Mouse (Mus musculus): ENCODE data around the gene Gadd45gip1. TPM values are rescaled to one million over a fixed set of nuclear protein-coding genes. Genes with fewer than 3 reads are reported as not detected.
A peak's percentile ranks its signal among the peaks of the same experiment; 100 is the strongest.

The Gadd45gip1 gene
- polyA plus RNA-seq, 1 experiment from 2014 or later: 36.3 TPM

DNA sequence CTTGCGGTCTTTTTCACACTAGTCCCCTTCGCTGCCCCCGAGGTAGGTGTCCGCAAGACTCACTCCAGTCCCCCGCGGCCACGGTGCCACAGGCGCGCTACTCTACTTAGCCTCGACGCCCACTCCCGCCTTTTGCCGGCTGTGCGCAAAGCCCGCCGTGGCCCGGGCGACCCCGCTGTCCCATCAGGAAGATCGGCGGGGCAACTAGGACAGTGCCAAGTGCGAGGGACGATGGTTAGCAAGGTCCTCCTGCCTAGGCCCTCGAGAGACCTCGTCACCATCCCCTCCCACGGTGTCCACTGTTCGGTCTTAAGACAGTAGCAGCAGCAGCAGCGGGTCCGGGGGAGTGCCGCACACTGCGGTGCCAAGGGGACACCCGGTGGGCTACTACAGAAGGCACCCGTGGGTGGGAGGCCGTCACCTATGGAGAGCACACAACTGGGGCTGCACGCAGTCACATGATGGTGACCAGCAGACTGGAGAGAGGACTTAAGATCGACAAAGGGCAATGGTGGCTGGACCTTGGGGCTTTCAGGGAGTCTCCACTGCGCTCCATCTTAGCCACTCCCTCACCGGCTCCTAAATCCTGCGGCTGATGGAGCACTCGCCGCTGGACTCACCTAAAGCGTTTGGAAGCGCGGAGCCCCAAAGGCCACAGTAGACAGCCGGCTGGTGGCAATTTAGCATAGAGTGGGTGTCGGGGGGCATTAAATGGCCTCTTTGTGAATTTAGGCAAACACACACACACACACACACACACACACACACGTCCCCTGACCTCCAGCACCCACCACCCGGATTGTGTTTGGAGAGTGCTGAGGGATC lies 46.4 kb upstream of the Gadd45gip1 start:
- H3K4me1 ChIP-seq (replicated peaks; ENCODE audit: control insufficient read depth, insufficient read depth, low read length): no peaks in the 10 kb centered on the region
- WGBS: 8% methylated on average over 48 of the region's 48 CpGs
- H3K27me3 ChIP-seq (replicated peaks; ENCODE audit: control insufficient read depth, insufficient read depth, low read length): peaks cover 74% of the 10 kb centered on the region
- peak overlapping the region; percentile 13; the same call in 1 of the 2 replicates for H3K4me2 ChIP-seq (replicated peaks; ENCODE audit: low read depth)
- H3K4me3 ChIP-seq (ENCODE audit: low read depth, low read length): peak overlapping the region; percentile 9; the same call in 1 of the 2 replicates
- TF ChIP-seq CTCF (IDR thresholded peaks at IDR 0.05; ENCODE audit: low read depth): no peak
- no peak overlapping the region for H3K27ac ChIP-seq (ENCODE audit: low read depth, low read length)
- no peak overlapping the region for H3K9ac ChIP-seq (ENCODE audit: low read depth, low read length)
- ATAC-seq: no peak
- H3K9me3 ChIP-seq (ENCODE audit: control insufficient read depth): no peaks in the 10 kb centered on the region
- no peaks in the 10 kb centered on the region for H3K36me3 ChIP-seq (ENCODE audit: control insufficient read depth, insufficient read depth)

DNA sequence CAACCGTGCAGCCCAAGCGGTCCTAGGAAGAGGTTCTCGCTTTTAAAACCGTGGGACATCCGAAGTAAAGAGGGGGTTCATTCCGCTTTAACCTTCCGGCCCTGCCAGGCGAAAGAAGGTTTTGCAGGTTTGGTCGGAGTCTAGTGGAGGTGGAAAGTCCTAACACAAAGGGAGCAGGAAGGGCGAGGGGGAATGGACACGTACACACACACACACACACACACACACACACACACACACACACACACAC lies 45.9 kb upstream of the Gadd45gip1 start:
- no peak overlapping the region for H3K4me2 ChIP-seq (replicated peaks; ENCODE audit: low read depth)
- no peak overlapping the region for H3K4me3 ChIP-seq (ENCODE audit: low read depth, low read length)
- H3K27ac ChIP-seq (ENCODE audit: low read depth, low read length): no peak overlapping the region
- H3K27me3 ChIP-seq (replicated peaks; ENCODE audit: control insufficient read depth, insufficient read depth, low read length): peaks cover 78% of the 10 kb centered on the region
- no peak for TF ChIP-seq CTCF (IDR thresholded peaks at IDR 0.05; ENCODE audit: low read depth)
- H3K4me1 ChIP-seq (replicated peaks; ENCODE audit: control insufficient read depth, insufficient read depth, low read length): no peaks in the 10 kb centered on the region
- no peak for ATAC-seq
- H3K9ac ChIP-seq (ENCODE audit: low read depth, low read length): no peak overlapping the region
- 20% methylated on average over 11 of the region's 11 CpGs for WGBS
- no peaks in the 10 kb centered on the region for H3K9me3 ChIP-seq (ENCODE audit: control insufficient read depth)
- no peaks in the 10 kb centered on the region for H3K36me3 ChIP-seq (ENCODE audit: control insufficient read depth, insufficient read depth)

DNA sequence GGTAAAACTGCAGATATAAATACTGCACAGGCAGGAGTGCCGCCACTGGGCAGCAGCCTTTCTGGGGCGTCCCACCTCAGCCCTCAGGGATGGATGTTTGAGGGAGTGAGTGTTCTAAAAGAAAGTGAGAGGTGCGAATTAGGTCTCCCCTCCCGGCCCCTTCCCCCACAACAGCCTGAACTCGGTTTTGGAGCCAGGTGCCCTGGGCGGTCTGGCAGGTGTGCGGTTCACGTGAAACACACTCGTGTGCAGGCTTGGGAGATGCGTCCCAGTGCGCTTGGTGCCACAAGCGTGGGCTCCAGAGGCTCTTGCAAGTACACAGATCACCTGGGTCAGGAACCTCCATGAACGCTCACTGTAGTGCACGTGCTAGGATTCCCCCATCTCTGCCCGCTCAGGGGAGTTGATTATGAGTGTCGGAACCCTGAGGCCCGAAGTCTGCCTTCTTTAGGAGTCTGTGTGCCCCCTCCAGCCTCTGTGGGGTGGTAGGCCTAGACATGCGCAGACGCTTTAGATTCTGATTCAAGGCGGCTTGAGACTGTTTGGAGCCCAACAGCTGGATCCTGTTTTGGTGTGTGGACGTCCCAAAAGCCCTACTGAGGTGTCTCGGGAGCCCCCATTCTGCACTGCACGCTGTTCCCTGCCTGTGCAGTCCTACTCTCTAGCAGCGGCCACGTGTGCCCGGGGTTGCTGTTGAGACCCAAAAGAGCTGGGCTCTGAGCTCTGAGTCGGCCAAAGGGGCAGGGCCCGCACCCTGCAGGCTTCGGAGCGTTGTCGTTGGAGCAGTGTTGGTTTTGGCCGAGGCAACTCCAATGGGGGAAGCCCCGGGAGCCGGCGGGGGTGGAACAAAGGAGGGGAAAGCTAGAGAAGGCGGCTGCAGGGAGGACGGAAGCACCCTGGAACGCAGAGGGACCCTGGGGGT lies 45.3 kb upstream of the Gadd45gip1 start:
- H3K9me3 ChIP-seq (ENCODE audit: control insufficient read depth): no peaks in the 10 kb centered on the region
- no peak for TF ChIP-seq CTCF (IDR thresholded peaks at IDR 0.05; ENCODE audit: low read depth)
- no peak overlapping the region for H3K27ac ChIP-seq (ENCODE audit: low read depth, low read length)
- no peak overlapping the region for H3K4me2 ChIP-seq (replicated peaks; ENCODE audit: low read depth)
- peaks cover 84% of the 10 kb centered on the region for H3K27me3 ChIP-seq (replicated peaks; ENCODE audit: control insufficient read depth, insufficient read depth, low read length)
- H3K9ac ChIP-seq (ENCODE audit: low read depth, low read length): no peak overlapping the region
- no peaks in the 10 kb centered on the region for H3K4me1 ChIP-seq (replicated peaks; ENCODE audit: control insufficient read depth, insufficient read depth, low read length)
- ATAC-seq: no peak
- no peak overlapping the region for H3K4me3 ChIP-seq (ENCODE audit: low read depth, low read length)
- WGBS: 14% methylated on average over 38 of the region's 38 CpGs
- no peaks in the 10 kb centered on the region for H3K36me3 ChIP-seq (ENCODE audit: control insufficient read depth, insufficient read depth)

DNA sequence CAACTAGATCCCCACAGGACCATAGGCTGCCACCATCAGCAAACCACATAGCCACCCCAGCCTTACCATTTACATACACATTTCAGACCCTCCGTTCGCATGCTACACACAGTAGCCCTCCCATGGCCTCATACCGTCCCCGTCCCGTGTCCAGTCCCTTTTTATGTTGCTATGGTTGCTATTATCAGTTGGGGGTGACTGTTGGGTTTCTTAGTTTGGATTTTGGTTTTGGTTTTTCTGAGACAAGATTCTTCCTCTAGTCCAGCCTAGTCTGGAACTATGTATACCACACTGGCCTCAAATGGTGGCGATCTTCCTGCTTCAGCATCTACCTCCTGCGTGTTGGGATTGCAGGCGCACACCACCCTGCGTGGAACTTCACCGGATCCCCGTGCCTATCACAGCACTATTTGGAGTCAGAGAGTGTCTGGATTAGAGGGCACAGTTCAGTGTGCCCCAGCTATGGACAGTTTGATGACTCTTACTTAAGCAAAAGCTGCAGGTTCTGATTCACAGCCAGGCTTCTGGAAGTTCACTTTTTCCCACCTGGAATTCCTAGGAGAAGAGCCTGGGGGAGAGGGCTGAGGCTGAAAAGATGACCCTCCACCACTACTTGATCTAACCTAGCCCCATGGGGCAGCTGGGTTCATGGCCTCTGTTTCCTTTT lies 44.4 kb upstream of the Gadd45gip1 start:
- WGBS: 19% methylated on average over 11 of the region's 11 CpGs
- Histone ChIP-seq H3K4me3 (ENCODE audit: low read depth, low read length) (no peak overlapping the region), H3K36me3 (ENCODE audit: control insufficient read depth, insufficient read depth) (no peaks in the 10 kb centered on the region), H3K4me1 (replicated peaks; ENCODE audit: control insufficient read depth, insufficient read depth, low read length) (no peaks in the 10 kb centered on the region), H3K27me3 (replicated peaks; ENCODE audit: control insufficient read depth, insufficient read depth, low read length) (peaks cover 78% of the 10 kb centered on the region), H3K4me2 (replicated peaks; ENCODE audit: low read depth) (no peak overlapping the region), H3K27ac (ENCODE audit: low read depth, low read length) (no peak overlapping the region), H3K9ac (ENCODE audit: low read depth, low read length) (no peak overlapping the region), H3K9me3 (ENCODE audit: control insufficient read depth) (no peaks in the 10 kb centered on the region)
- no peak for TF ChIP-seq CTCF (IDR thresholded peaks at IDR 0.05; ENCODE audit: low read depth)
- no peak for ATAC-seq

DNA sequence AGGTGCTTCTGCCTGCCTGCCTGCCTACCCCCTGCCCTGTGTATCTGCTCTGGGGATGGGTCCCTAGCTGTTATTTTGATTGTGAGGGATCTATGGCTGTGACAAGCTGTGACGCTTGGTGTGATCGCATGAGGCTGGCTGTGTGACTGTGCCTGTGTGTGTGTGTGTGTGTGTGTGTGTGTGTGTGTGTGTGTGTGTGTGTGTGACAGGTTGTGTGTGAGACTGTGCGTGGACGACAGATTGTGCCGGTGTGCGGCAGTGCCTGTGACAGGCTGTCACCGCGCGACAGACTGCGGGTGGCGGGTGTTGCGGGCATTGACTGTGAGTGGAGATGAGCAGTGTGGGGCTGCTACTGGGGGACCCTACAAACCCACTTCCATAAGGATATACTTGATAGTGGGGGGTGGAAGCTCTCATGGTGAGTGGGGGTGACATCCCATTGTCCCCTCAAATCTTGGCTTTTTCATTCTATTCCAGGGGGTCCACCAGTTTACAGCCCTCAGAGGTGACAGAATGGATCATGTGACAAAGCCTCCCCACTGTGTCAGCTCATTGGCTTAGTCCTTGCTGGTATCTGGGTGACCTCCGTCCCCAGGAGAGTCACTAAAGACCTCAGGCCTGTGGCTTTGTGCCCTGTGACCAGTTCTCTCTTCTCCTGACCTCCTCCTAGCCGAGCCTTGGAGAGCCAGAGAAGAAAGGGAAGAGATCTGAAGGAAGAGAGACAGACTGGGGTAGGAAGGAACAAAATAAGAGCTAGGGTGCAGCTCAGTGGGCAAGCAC lies 43.6 kb upstream of the Gadd45gip1 start:
- no peak for TF ChIP-seq CTCF (IDR thresholded peaks at IDR 0.05; ENCODE audit: low read depth)
- no peak for ATAC-seq
- no peak overlapping the region for H3K4me3 ChIP-seq (ENCODE audit: low read depth, low read length)
- WGBS: 33% methylated on average over 14 of the region's 14 CpGs
- H3K9ac ChIP-seq (ENCODE audit: low read depth, low read length): no peak overlapping the region
- no peaks in the 10 kb centered on the region for H3K36me3 ChIP-seq (ENCODE audit: control insufficient read depth, insufficient read depth)
- peaks cover 73% of the 10 kb centered on the region for H3K27me3 ChIP-seq (replicated peaks; ENCODE audit: control insufficient read depth, insufficient read depth, low read length)
- H3K4me2 ChIP-seq (replicated peaks; ENCODE audit: low read depth): no peak overlapping the region
- H3K27ac ChIP-seq (ENCODE audit: low read depth, low read length): no peak overlapping the region
- H3K9me3 ChIP-seq (ENCODE audit: control insufficient read depth): no peaks in the 10 kb centered on the region
- H3K4me1 ChIP-seq (replicated peaks; ENCODE audit: control insufficient read depth, insufficient read depth, low read length): no peaks in the 10 kb centered on the region
